Mouse (Mus musculus) embryo, embryonic 11.5 days (tissue): ENCODE results near the gene Krtap27-1.

Experiments
- DNase-seq: peaks from one replicate; pipeline ENCODE4 v3.0.0-alpha.2; 2012; ENCODE audit warnings: low read depth, low spot score

Krtap27-1 gene

GRCm38 (mm10) chr16:88671571-88671970, at the start of gene Krtap27-1:
Gene Krtap27-1 (minus strand): TSS chr16:88671671.
- no peak for DNase-seq

- no peak for DNase-seq
Observed at GRCm38 (mm10) chr16:88720031-88720430, 48.6 kb upstream of the Krtap27-1 start.

GRCm38 (mm10) chr16:88716549-88716948, 45.1 kb upstream of the Krtap27-1 start:
- no peak for DNase-seq

- no peak for DNase-seq
Observed at GRCm38 (mm10) chr16:88711245-88711644, 39.8 kb upstream of the Krtap27-1 start.

GRCm38 (mm10) chr16:88710757-88711156, 39.3 kb upstream of the Krtap27-1 start:
- no peak for DNase-seq

GRCm38 (mm10) chr16:88707496-88708012, 36.1 kb upstream of the Krtap27-1 start, which contains the start of gene 2310061N02Rik:
Gene 2310061N02Rik (minus strand): TSS chr16:88707962.
- no peak for DNase-seq

- DNase-seq: no peak
Observed at GRCm38 (mm10) chr16:88701072-88701864, 29.8 kb upstream of the Krtap27-1 start.

- DNase-seq: no peak
Observed at GRCm38 (mm10) chr16:88696256-88696655, 24.8 kb upstream of the Krtap27-1 start.

- no peak for DNase-seq
Observed at GRCm38 (mm10) chr16:88681282-88681681, 9.8 kb upstream of the Krtap27-1 start.

GRCm38 (mm10) chr16:88679099-88679498, 7.6 kb upstream of the Krtap27-1 start:
- no peak for DNase-seq

GRCm38 (mm10) chr16:88657426-88657825, 14.0 kb downstream of the Krtap27-1 start:
- no peak for DNase-seq

- DNase-seq: no peak
Observed at GRCm38 (mm10) chr16:88651952-88652351, 19.5 kb downstream of the Krtap27-1 start.

GRCm38 (mm10) chr16:88651082-88651481, 20.4 kb downstream of the Krtap27-1 start:
- no peak for DNase-seq

- no peak for DNase-seq
Observed at GRCm38 (mm10) chr16:88647358-88647846, 24.1 kb downstream of the Krtap27-1 start, which contains the start of gene Krtap26-1. Gene Krtap26-1 (minus strand): TSS chr16:88647796.

GRCm38 (mm10) chr16:88646366-88647111, 24.9 kb downstream of the Krtap27-1 start:
- DNase-seq: no peak

GRCm38 (mm10) chr16:88640053-88640452, 31.4 kb downstream of the Krtap27-1 start:
- no peak for DNase-seq

GRCm38 (mm10) chr16:88635142-88635541, 36.3 kb downstream of the Krtap27-1 start:
- DNase-seq: no peak

GRCm38 (mm10) chr16:88631474-88631873, 40.0 kb downstream of the Krtap27-1 start:
- no peak for DNase-seq

GRCm38 (mm10) chr16:88627566-88627965, 43.9 kb downstream of the Krtap27-1 start, which contains the start of gene 2310079G19Rik:
Gene 2310079G19Rik (minus strand): TSS chr16:88627666.
- no peak for DNase-seq
